Mouse (Mus musculus) MEL (cell line): ENCODE measurements around the gene Cd180. TPM values are rescaled to one million over a fixed set of nuclear protein-coding genes. Genes with fewer than 3 reads are reported as not detected.
A peak's percentile ranks its signal among the peaks of the same experiment; 100 is the strongest.

Experiments used
- DNase-seq: peaks from one replicate; pipeline ENCODE4 v3.0.0; 2011; ENCODE audit warnings: low read depth, low spot score
- H3K27ac ChIP-seq: 2 replicates; pipeline ENCODE4 v1.5.1; 2012; ENCODE audit warnings: low read depth, mild to moderate bottlenecking, control low read depth, low read length, moderate library complexity; ENCODE audit not compliant: control insufficient read depth
- H3K27me3 ChIP-seq, 2 experiments: fragments of 150-350 bp in 1 of 2; sonication (generic) in 1 of 2; 2 replicates each; pipeline ENCODE4 v1.6.1; 2012; ENCODE audit warnings: low read length in 2 of 2, mild to moderate bottlenecking in 2 of 2, improper control_type of control experiment in 1 of 2, moderate library complexity in 1 of 2; ENCODE audit not compliant: insufficient read depth in 2 of 2, control insufficient read depth in 1 of 2
- H3K36me3 ChIP-seq, 2 experiments: 2 replicates each; pipeline ENCODE4 v1.6.1; 2012 to 2014; ENCODE audit warnings: low read length in 2 of 2, improper control_type of control experiment in 1 of 2, inconsistent platforms in 1 of 2, mild to moderate bottlenecking in 1 of 2; ENCODE audit not compliant: insufficient read depth in 2 of 2, control insufficient read depth in 1 of 2
- H3K4me1 ChIP-seq, 2 experiments: fragments of 150-350 bp in 1 of 2; sonication (generic) in 1 of 2; 2 replicates each; pipeline ENCODE4 v1.6.1; 2012; ENCODE audit warnings: low read length in 2 of 2, improper control_type of control experiment in 1 of 2, mild to moderate bottlenecking in 1 of 2; ENCODE audit not compliant: insufficient read depth in 2 of 2, control insufficient read depth in 1 of 2
- H3K4me3 ChIP-seq, 2 experiments: fragments of 150-350 bp in 1 of 2; sonication (generic) in 1 of 2; 2 replicates each; pipeline ENCODE4 v1.5.1; 2012; ENCODE audit warnings: low read depth in 2 of 2, low read length in 2 of 2, mild to moderate bottlenecking in 2 of 2, moderate library complexity in 2 of 2, control low read depth in 1 of 2, improper control_type of control experiment in 1 of 2; ENCODE audit not compliant: control insufficient read depth in 1 of 2, insufficient read depth in 1 of 2
- H3K79me2 ChIP-seq: 2 replicates; pipeline ENCODE4 v1.6.1; 2012; ENCODE audit warnings: mild to moderate bottlenecking, low read length, moderate library complexity; ENCODE audit not compliant: control insufficient read depth, poor library complexity, insufficient read depth
- H3K9ac ChIP-seq: 2 replicates; pipeline ENCODE4 v1.6.1; 2012; ENCODE audit warnings: low read depth, mild to moderate bottlenecking, control low read depth, low read length, moderate library complexity; ENCODE audit not compliant: control insufficient read depth, poor library complexity, severe bottlenecking
- H3K9me3 ChIP-seq: fragments of 150-350 bp; sonication (generic); replicated peaks from 2 replicates; pipeline ENCODE4 v1.6.1; 2012; ENCODE audit warnings: mild to moderate bottlenecking, low read length, improper control_type of control experiment, moderate library complexity; ENCODE audit not compliant: insufficient read depth
- BHLHE40 ChIP-seq: IDR thresholded peaks from 2 replicates; pipeline ENCODE4 v1.6.1; 2012; ENCODE audit warnings: low read depth, mild to moderate bottlenecking, inconsistent platforms, low read length, improper control_type of control experiment, borderline replicate concordance
- CHD1 ChIP-seq: IDR thresholded peaks from 2 replicates; pipeline ENCODE4 v1.6.1; 2012; ENCODE audit warnings: low read depth, mild to moderate bottlenecking, inconsistent platforms, low read length, improper control_type of control experiment
- CHD2 ChIP-seq: IDR thresholded peaks from 2 replicates; pipeline ENCODE4 v1.6.1; 2011; ENCODE audit warnings: low read length, improper control_type of control experiment
- CTCF ChIP-seq, 3 experiments: IDR thresholded peaks in 2 of 3; conservative IDR thresholded peaks in 1 of 3; 2 replicates each; pipeline ENCODE4 v1.5.1; 2011 to 2012; ENCODE audit warnings: low read length in 3 of 3, low read depth in 2 of 3, mild to moderate bottlenecking in 2 of 3, improper control_type of control experiment in 1 of 3, inconsistent platforms in 1 of 3, mixed read lengths in 1 of 3, moderate library complexity in 1 of 3; ENCODE audit not compliant: control insufficient read depth in 1 of 3, insufficient read depth in 1 of 3, poor library complexity in 1 of 3, severe bottlenecking in 1 of 3
- ELF1 ChIP-seq: IDR thresholded peaks from 2 replicates; pipeline ENCODE4 v1.6.1; 2014; ENCODE audit warnings: low read depth, mild to moderate bottlenecking, inconsistent platforms, low read length, improper control_type of control experiment, moderate library complexity
- EP300 ChIP-seq, 2 experiments: IDR thresholded peaks; 2 replicates each; pipeline ENCODE4 v1.6.1; 2011; ENCODE audit warnings: improper control_type of control experiment in 2 of 2, low read length in 2 of 2, low read depth in 1 of 2, mild to moderate bottlenecking in 1 of 2
- ETS1 ChIP-seq: IDR thresholded peaks from 2 replicates; pipeline ENCODE4 v1.6.1; 2012; ENCODE audit warnings: low read depth, mild to moderate bottlenecking, inconsistent platforms, low read length, improper control_type of control experiment, moderate library complexity
- GABPA ChIP-seq: IDR thresholded peaks from 2 replicates; pipeline ENCODE4 v1.6.1; 2012; ENCODE audit warnings: low read depth, mild to moderate bottlenecking, inconsistent platforms, low read length, improper control_type of control experiment, moderate library complexity
- GATA1 ChIP-seq: IDR thresholded peaks from 2 replicates; pipeline ENCODE4 v1.6.1; 2011; ENCODE audit warnings: low read depth, low read length, improper control_type of control experiment
- JUND ChIP-seq: IDR thresholded peaks from 2 replicates; pipeline ENCODE4 v1.6.1; 2011; ENCODE audit warnings: low read depth, mild to moderate bottlenecking, improper control_type of control experiment, low read length
- KAT2A ChIP-seq: conservative IDR thresholded peaks from 2 replicates; pipeline ENCODE4 v1.6.1; 2012; ENCODE audit warnings: low read depth, low read length, improper control_type of control experiment, inconsistent platforms
- MAX ChIP-seq: IDR thresholded peaks from 2 replicates; pipeline ENCODE4 v1.6.1; 2011; ENCODE audit warnings: low read length, improper control_type of control experiment
- MAZ ChIP-seq: IDR thresholded peaks from 2 replicates; pipeline ENCODE4 v1.6.1; 2012; ENCODE audit warnings: low read depth, mild to moderate bottlenecking, inconsistent platforms, low read length, improper control_type of control experiment
- MEF2A ChIP-seq: IDR thresholded peaks from 2 replicates; pipeline ENCODE4 v1.6.1; 2014; ENCODE audit warnings: low read depth, mild to moderate bottlenecking, inconsistent platforms, low read length, improper control_type of control experiment; ENCODE audit not compliant: poor library complexity, insufficient replicate concordance, severe bottlenecking; ENCODE audit errors: extremely low read depth
- MXI1 ChIP-seq: IDR thresholded peaks from 2 replicates; pipeline ENCODE4 v1.6.1; 2011; ENCODE audit warnings: mild to moderate bottlenecking, low read depth, low read length, improper control_type of control experiment
- MYB ChIP-seq: IDR thresholded peaks from 2 replicates; pipeline ENCODE4 v1.6.1; 2011; ENCODE audit warnings: mild to moderate bottlenecking, low read depth, low read length, improper control_type of control experiment
- MYC ChIP-seq: IDR thresholded peaks from 2 replicates; pipeline ENCODE4 v1.6.1; 2011; ENCODE audit warnings: low read depth, mild to moderate bottlenecking, low read length, improper control_type of control experiment, moderate library complexity
- NELFE ChIP-seq: IDR thresholded peaks from 2 replicates; pipeline ENCODE4 v1.6.1; 2011; ENCODE audit warnings: low read depth, low read length, improper control_type of control experiment
- POLR2A ChIP-seq, 2 experiments: IDR thresholded peaks; 2 replicates each; pipeline ENCODE4 v1.6.1; 2011 to 2012; ENCODE audit warnings: low read length in 2 of 2, mild to moderate bottlenecking in 2 of 2, control low read depth in 1 of 2, improper control_type of control experiment in 1 of 2, low read depth in 1 of 2, moderate library complexity in 1 of 2; ENCODE audit not compliant: control insufficient read depth in 1 of 2, insufficient read depth in 1 of 2, poor library complexity in 1 of 2
- RCOR1 ChIP-seq: IDR thresholded peaks from 2 replicates; pipeline ENCODE4 v1.6.1; 2012; ENCODE audit warnings: low read depth, mild to moderate bottlenecking, inconsistent platforms, low read length, improper control_type of control experiment
- SIN3A ChIP-seq: IDR thresholded peaks from 2 replicates; pipeline ENCODE4 v1.6.1; 2012; ENCODE audit warnings: low read length, improper control_type of control experiment, inconsistent platforms
- SMC3 ChIP-seq: IDR thresholded peaks from 2 replicates; pipeline ENCODE4 v1.6.1; 2011; ENCODE audit warnings: low read depth, low read length, improper control_type of control experiment
- TAL1 ChIP-seq: IDR thresholded peaks from 2 replicates; pipeline ENCODE4 v1.6.1; 2012; ENCODE audit warnings: mild to moderate bottlenecking, inconsistent platforms, low read length, moderate library complexity, mixed read lengths
- TBP ChIP-seq: IDR thresholded peaks from 2 replicates; pipeline ENCODE4 v1.8.0; 2011; ENCODE audit warnings: low read depth, low read length, improper control_type of control experiment
- TCF12 ChIP-seq: IDR thresholded peaks from 2 replicates; pipeline ENCODE4 v1.6.1; 2014; ENCODE audit warnings: low read depth, mild to moderate bottlenecking, inconsistent platforms, low read length, improper control_type of control experiment, moderate library complexity
- ZKSCAN1 ChIP-seq: IDR thresholded peaks from 2 replicates; pipeline ENCODE4 v1.6.1; 2012; ENCODE audit warnings: low read depth, mild to moderate bottlenecking, inconsistent platforms, low read length, improper control_type of control experiment, moderate library complexity
- ZMIZ1 ChIP-seq: IDR thresholded peaks from 2 replicates; pipeline ENCODE4 v1.6.1; 2012; ENCODE audit warnings: low read depth, mild to moderate bottlenecking, inconsistent platforms, low read length, improper control_type of control experiment, moderate library complexity
- ZNF384 ChIP-seq: IDR thresholded peaks from 2 replicates; pipeline ENCODE4 v1.6.1; 2012; ENCODE audit warnings: low read depth, mild to moderate bottlenecking, inconsistent platforms, low read length, improper control_type of control experiment
- polyA plus RNA-seq, 2 experiments: library from polyadenylated mRNA; stranded (reverse) in 1 of 2; unstranded in 1 of 2; fragments of >175 nt in 1 of 2; fragments of >200 nt in 1 of 2; gene quantifications; 2 replicates each; pipeline versions ENCODE4 v1.2.1 to v1.2.4; 2012; ENCODE audit warnings: low replicate concordance in 2 of 2, low read depth in 1 of 2; ENCODE audit not compliant: insufficient read length in 2 of 2, insufficient read depth in 1 of 2, missing spikeins in 1 of 2
- total RNA-seq: library from RNA; depleted of rRNA; stranded (reverse); fragments of 300-350 nt; gene quantifications from 2 replicates; pipeline ENCODE4 v1.2.3, GENCODE M21; 2012

Gene Cd180
- total and polyA plus RNA-seq, 3 experiments, result 0.12 to 1.8 TPM; not detected in 1

GRCm38 (mm10) chr13:102689201-102690090, 3.9 kb upstream of the Cd180 start:
- Histone ChIP-seq H3K27me3 (no peaks in the 10 kb centered on the region), H3K9ac (peak overlapping the region; percentile 50), H3K36me3 (peaks cover 0 to 30% of the 10 kb centered on the region in 2 experiments; a peak in 2 of 4 replicates), H3K4me1 (peaks cover 7 to 35% of the 10 kb centered on the region in 2 experiments), H3K79me2 (no peaks in the 10 kb centered on the region), H3K27ac (peak overlapping the region; percentile 60), H3K9me3 (no peaks in the 10 kb centered on the region), H3K4me3 (peak overlapping the region in 1 of 2 experiments; percentile 55; a peak in 2 of 4 replicates)
- no peak for TF ChIP-seq MEF2A
- peak; percentile 30; the same call in 1 of the 2 replicates for TF ChIP-seq TBP
- no peak for TF ChIP-seq ZMIZ1
- peak; percentile 55; the same call in 1 of the 2 replicates for TF ChIP-seq ETS1
- peak; percentile 10; the same call in 1 of the 2 replicates for TF ChIP-seq MAX
- no peak for TF ChIP-seq CTCF (IDR thresholded peaks at IDR 0.05 in 2 of 3, conservative IDR thresholded peaks at IDR 0.05 in 1 of 3; ENCODE audit: control insufficient read depth in 1 of 3, insufficient read depth in 1 of 3, low read depth in 2 of 3, low read length in 3 of 3, poor library complexity in 1 of 3, severe bottlenecking in 1 of 3)
- TF ChIP-seq ZNF384, result no peak
- peak; percentile 54; the same call in 1 of the 2 replicates for TF ChIP-seq SIN3A
- TF ChIP-seq CHD2, result no peak
- no peak for TF ChIP-seq KAT2A
- TF ChIP-seq SMC3, result no peak
- peak; percentile 55; the same call in 1 of the 2 replicates for TF ChIP-seq GATA1
- TF ChIP-seq EP300 (IDR thresholded peaks at IDR 0.05; ENCODE audit: low read depth in 1 of 2, low read length in 2 of 2), result peak in 1 of 2 experiments; percentile 40; a peak in 2 of 4 replicates
- no peak for TF ChIP-seq ELF1
- no peak for TF ChIP-seq ZKSCAN1
- no peak for TF ChIP-seq NELFE
- TF ChIP-seq TAL1, result no peak
- no peak for TF ChIP-seq GABPA
- peak; percentile 73 for DNase-seq

DNA sequence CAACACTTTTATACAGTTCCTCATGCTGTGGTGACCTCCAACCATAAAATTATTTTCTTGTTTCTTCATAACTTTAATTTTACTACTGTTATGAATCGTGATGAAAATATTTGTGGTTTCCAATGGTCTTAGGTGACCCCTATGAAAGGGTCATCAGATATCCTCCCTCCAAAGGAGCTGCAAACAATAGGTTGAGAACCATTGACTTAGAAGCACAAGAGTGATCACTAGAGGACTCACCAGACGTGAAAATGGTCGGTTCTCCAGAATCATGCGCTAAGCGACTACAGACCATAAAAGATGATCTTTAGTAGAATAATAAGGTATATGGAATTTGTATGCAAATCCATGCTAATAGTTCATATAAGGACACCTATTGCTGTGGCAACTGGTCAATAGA, 3.2 kb upstream of the Cd180 start:
- Histone ChIP-seq H3K36me3 (peaks cover 0 to 37% of the 10 kb centered on the region in 2 experiments; a peak in 2 of 4 replicates), H3K79me2 (no peaks in the 10 kb centered on the region), H3K27ac (peak overlapping the region; percentile 60), H3K9ac (peak overlapping the region; percentile 50), H3K4me3 (peak overlapping the region in 1 of 2 experiments; percentile 55; a peak in 2 of 4 replicates), H3K27me3 (no peaks in the 10 kb centered on the region), H3K9me3 (no peaks in the 10 kb centered on the region), H3K4me1 (peaks cover 9 to 42% of the 10 kb centered on the region in 2 experiments)
- no peak for DNase-seq
- TF ChIP-seq MXI1 (no peak), ZNF384 (no peak), MAZ (no peak), BHLHE40 (no peak), TCF12 (no peak), JUND (no peak), ELF1 (no peak), CTCF (IDR thresholded peaks at IDR 0.05 in 2 of 3, conservative IDR thresholded peaks at IDR 0.05 in 1 of 3; ENCODE audit: control insufficient read depth in 1 of 3, insufficient read depth in 1 of 3, low read depth in 2 of 3, low read length in 3 of 3, poor library complexity in 1 of 3, severe bottlenecking in 1 of 3) (no peak), KAT2A (no peak), MYC (no peak), MYB (no peak), TAL1 (no peak), SIN3A (no peak), ZMIZ1 (no peak), POLR2A (IDR thresholded peaks at IDR 0.05; ENCODE audit: control insufficient read depth in 1 of 2, insufficient read depth in 1 of 2, low read depth in 1 of 2, low read length in 2 of 2, poor library complexity in 1 of 2) (no peak), CHD1 (no peak), RCOR1 (no peak), GABPA (no peak), EP300 (IDR thresholded peaks at IDR 0.05; ENCODE audit: low read depth in 1 of 2, low read length in 2 of 2) (no peak)
